Mouse (Mus musculus) liver, embryonic 15.5 days (tissue): ENCODE results near the gene Rims4. TPM values are rescaled to one million over a fixed set of nuclear protein-coding genes. Genes with fewer than 3 reads are reported as not detected.

Source experiments
- ATAC-seq: fragments of 200-750 bp; cut with Nextera tagmentation; 2 replicates; pipeline ENCODE4 v1.8.0; 2017; ENCODE audit warnings: moderate number of reproducible peaks, mild to moderate bottlenecking, moderate library complexity; ENCODE audit not compliant: insufficient read depth
- H3K27ac ChIP-seq: fragments of 300-500 bp; sonication (generic); replicated peaks from 2 replicates; pipeline ENCODE4 v1.5.1; 2015; ENCODE audit warnings: mild to moderate bottlenecking, inconsistent platforms
- H3K27me3 ChIP-seq: fragments of 300-500 bp; sonication (generic); 2 replicates; pipeline ENCODE4 v1.6.1; 2015; ENCODE audit warnings: mild to moderate bottlenecking, inconsistent platforms
- H3K36me3 ChIP-seq: fragments of 300-500 bp; sonication (generic); replicated peaks from 2 replicates; pipeline ENCODE4 v1.6.1; 2015; ENCODE audit warnings: moderate library complexity, mild to moderate bottlenecking, inconsistent platforms
- H3K4me1 ChIP-seq: fragments of 300-500 bp; sonication (generic); replicated peaks from 2 replicates; pipeline ENCODE4 v1.6.1; 2015; ENCODE audit warnings: inconsistent platforms
- H3K4me2 ChIP-seq: fragments of 300-500 bp; sonication (generic); 2 replicates; pipeline ENCODE4 v1.6.1; 2015; ENCODE audit warnings: moderate library complexity, mild to moderate bottlenecking, inconsistent platforms
- H3K4me3 ChIP-seq: fragments of 300-500 bp; sonication (generic); replicated peaks from 2 replicates; pipeline ENCODE4 v1.5.1; 2015; ENCODE audit warnings: mild to moderate bottlenecking, inconsistent platforms
- H3K9ac ChIP-seq: fragments of 300-500 bp; sonication (generic); 2 replicates; pipeline ENCODE4 v1.6.1; 2015; ENCODE audit warnings: moderate library complexity, mild to moderate bottlenecking, inconsistent platforms
- H3K9me3 ChIP-seq: fragments of 300-500 bp; sonication (generic); replicated peaks from 2 replicates; pipeline ENCODE4 v1.6.1; 2016; ENCODE audit warnings: inconsistent platforms
- WGBS: fragments of 180-500 bp; shearing (Covaris S2); methylation state at CpG from one replicate; pipeline ENCODE4 v1.1.7; 2015; ENCODE audit warnings: mixed read lengths; ENCODE audit not compliant: insufficient replicate concordance; 5-methylcytosine and 5-hydroxymethylcytosine counted together
- polyA plus RNA-seq: library from polyadenylated mRNA; unstranded; fragments of >200 nt; fragmentation: Nextera tagmentation; extraction: Ambion mirVana; gene quantifications from 2 replicates; pipeline ENCODE4 v1.2.1, GENCODE M21; 2015

The Rims4 gene
- polyA plus RNA-seq, 1 experiment from 2014 or later: 0.46 TPM

- peaks cover 16% of the 10 kb centered on the region for H3K27me3 ChIP-seq
- H3K27ac ChIP-seq: no peak overlapping the region
- H3K9me3 ChIP-seq: no peaks in the 10 kb centered on the region
- no peak overlapping the region for H3K4me3 ChIP-seq
- no peak overlapping the region for H3K4me2 ChIP-seq
- H3K36me3 ChIP-seq: no peaks in the 10 kb centered on the region
- H3K9ac ChIP-seq: no peak overlapping the region
- WGBS: 65% methylated on average over 7 of the region's 7 CpGs
- ATAC-seq: no peak
- no peaks in the 10 kb centered on the region for H3K4me1 ChIP-seq
Measured at GRCm38 (mm10) chr2:163909604-163910003, 8.9 kb downstream of the Rims4 start.

DNA sequence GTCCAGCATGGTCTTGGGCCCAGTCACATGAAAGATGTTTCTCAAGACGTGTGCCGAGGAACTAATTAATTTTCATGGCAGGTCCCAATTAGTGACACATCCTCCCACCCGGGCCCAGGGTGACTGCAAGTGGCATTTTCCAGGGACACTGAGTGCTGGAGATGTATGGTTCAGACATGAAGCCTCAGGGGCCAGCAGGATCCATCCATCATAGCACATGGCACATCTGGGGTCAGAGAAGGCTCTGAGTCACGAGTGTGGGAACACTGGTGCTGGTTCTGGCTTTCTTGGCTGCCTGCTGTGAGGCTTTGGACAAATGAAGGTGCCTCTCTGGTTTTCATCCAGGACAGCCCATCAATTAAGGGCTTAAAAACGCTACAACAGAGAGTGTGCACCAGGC, 11.4 kb downstream of the Rims4 start:
- no peak for ATAC-seq
- H3K27ac ChIP-seq: no peak overlapping the region
- H3K4me1 ChIP-seq: no peaks in the 10 kb centered on the region
- H3K36me3 ChIP-seq: no peaks in the 10 kb centered on the region
- H3K27me3 ChIP-seq: no peaks in the 10 kb centered on the region; the same call in 1 of the 2 replicates
- no peaks in the 10 kb centered on the region for H3K9me3 ChIP-seq
- no peak overlapping the region for H3K4me3 ChIP-seq
- H3K9ac ChIP-seq: no peak overlapping the region
- H3K4me2 ChIP-seq: no peak overlapping the region
- 47% methylated on average over 5 of the region's 5 CpGs for WGBS

- Histone ChIP-seq H3K27me3 (no peaks in the 10 kb centered on the region; the same call in 1 of the 2 replicates), H3K9ac (no peak overlapping the region), H3K27ac (no peak overlapping the region), H3K9me3 (no peaks in the 10 kb centered on the region), H3K4me2 (no peak overlapping the region), H3K4me3 (no peak overlapping the region), H3K36me3 (no peaks in the 10 kb centered on the region), H3K4me1 (no peaks in the 10 kb centered on the region)
- ATAC-seq: no peak
- 72% methylated on average over 4 of the region's 4 CpGs for WGBS
Measured at GRCm38 (mm10) chr2:163904323-163904722, 14.2 kb downstream of the Rims4 start.

GRCm38 (mm10) chr2:163903461-163903860, 15.0 kb downstream of the Rims4 start:
- WGBS: 59% methylated on average over 11 of the region's 11 CpGs
- no peak for ATAC-seq
- H3K27ac ChIP-seq: no peak overlapping the region

DNA sequence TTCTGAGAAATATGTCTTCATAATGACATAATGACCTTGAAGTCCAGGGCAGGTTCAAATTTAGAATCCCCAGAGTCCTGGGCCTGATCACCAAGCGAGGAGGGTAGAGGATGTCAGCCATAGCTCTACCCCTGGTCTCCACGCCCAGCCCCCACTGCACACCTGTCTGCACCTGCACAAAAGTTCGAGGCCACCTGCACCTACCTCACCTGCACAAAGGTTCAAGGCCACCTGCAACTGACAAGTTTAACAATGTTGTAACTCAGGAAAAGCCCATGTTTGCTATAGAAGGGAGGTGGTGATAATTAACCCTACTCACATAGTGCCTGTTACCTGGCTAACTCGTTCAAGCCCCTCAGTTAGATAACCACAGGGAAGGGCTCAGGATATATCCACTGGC, 16.0 kb downstream of the Rims4 start:
- ATAC-seq: no peak
- Histone ChIP-seq H3K27me3 (no peaks in the 10 kb centered on the region; the same call in 1 of the 2 replicates), H3K4me3 (no peak overlapping the region), H3K9me3 (no peaks in the 10 kb centered on the region), H3K36me3 (no peaks in the 10 kb centered on the region), H3K27ac (no peak overlapping the region), H3K4me1 (no peaks in the 10 kb centered on the region), H3K4me2 (no peak overlapping the region), H3K9ac (no peak overlapping the region)
- WGBS: 47% methylated on average over 4 of the region's 4 CpGs

More at GRCm38 (mm10) chr2:163903461-163903860, 15.0 kb downstream of the Rims4 start:
- Histone ChIP-seq H3K4me2 (no peak overlapping the region), H3K4me1 (no peaks in the 10 kb centered on the region), H3K27me3 (no peaks in the 10 kb centered on the region; the same call in 1 of the 2 replicates), H3K4me3 (no peak overlapping the region), H3K36me3 (no peaks in the 10 kb centered on the region), H3K9ac (no peak overlapping the region), H3K9me3 (no peaks in the 10 kb centered on the region)

DNA sequence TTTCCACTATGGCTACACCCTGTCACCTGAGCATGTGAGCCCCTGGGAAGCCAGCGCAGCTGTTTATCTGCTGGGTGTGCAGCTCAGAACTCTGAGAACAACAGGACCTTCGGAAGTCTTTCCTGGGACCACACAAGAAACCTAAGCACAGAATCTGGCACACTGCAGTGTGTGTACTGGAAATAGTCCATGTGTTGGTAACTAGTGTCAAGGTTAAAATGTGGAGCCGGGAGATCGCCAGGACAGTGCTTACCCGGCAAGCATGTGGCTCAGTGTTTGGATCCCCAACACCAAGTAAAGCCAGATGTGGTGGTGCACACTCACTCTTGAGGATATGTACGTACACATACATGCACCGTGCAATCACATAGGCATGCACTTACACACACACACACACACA, 17.4 kb downstream of the Rims4 start:
- WGBS: 80% methylated on average over 7 of the region's 7 CpGs
- H3K4me2 ChIP-seq: no peak overlapping the region
- H3K9me3 ChIP-seq: no peaks in the 10 kb centered on the region
- no peak overlapping the region for H3K9ac ChIP-seq
- no peak overlapping the region for H3K4me3 ChIP-seq
- no peaks in the 10 kb centered on the region for H3K36me3 ChIP-seq
- H3K4me1 ChIP-seq: no peaks in the 10 kb centered on the region
- H3K27me3 ChIP-seq: no peaks in the 10 kb centered on the region; the same call in 1 of the 2 replicates
- no peak for ATAC-seq
- H3K27ac ChIP-seq: no peak overlapping the region

- 29% methylated on average over 14 of the region's 14 CpGs for WGBS
- no peaks in the 10 kb centered on the region for H3K36me3 ChIP-seq
- no peak overlapping the region for H3K27ac ChIP-seq
Measured at GRCm38 (mm10) chr2:163899910-163900411, 18.5 kb downstream of the Rims4 start.

DNA sequence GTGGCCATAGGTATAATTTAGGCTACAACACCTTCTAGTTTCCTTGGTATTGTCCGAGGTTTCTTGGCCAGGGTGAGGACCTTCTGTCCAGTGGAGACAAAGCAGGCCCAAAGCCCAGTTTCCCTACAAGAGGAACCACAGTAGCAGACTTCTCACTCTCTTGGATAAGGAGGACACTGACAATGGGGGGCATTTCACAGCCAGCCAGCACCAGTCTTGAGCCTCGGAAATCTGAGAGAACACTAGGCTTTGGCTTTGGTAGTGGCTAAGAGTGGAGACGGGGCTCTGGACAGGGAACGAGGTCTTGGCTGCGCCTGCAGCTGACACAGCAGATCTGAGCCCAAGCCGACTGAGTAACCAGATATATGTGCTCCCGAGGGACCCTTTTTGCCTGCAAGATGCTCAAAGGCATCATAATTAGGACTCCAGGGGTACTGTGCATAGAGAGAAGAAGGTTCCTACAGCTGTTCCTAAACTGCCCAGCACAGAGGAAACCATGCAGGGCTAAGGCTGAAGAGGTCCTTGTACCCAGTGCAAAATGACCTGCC, 20.4 kb downstream of the Rims4 start:
- H3K27ac ChIP-seq: no peak overlapping the region
- H3K9me3 ChIP-seq: no peaks in the 10 kb centered on the region
- H3K4me3 ChIP-seq: no peak overlapping the region
- no peak for ATAC-seq
- H3K36me3 ChIP-seq: no peaks in the 10 kb centered on the region
- H3K27me3 ChIP-seq: no peaks in the 10 kb centered on the region
- H3K4me1 ChIP-seq: no peaks in the 10 kb centered on the region
- WGBS: 63% methylated on average over 7 of the region's 7 CpGs
- no peak overlapping the region for H3K4me2 ChIP-seq
- H3K9ac ChIP-seq: no peak overlapping the region

More at GRCm38 (mm10) chr2:163899910-163900411, 18.5 kb downstream of the Rims4 start:
- Histone ChIP-seq H3K4me3 (no peak overlapping the region), H3K4me2 (no peak overlapping the region), H3K27me3 (no peaks in the 10 kb centered on the region; the same call in 1 of the 2 replicates), H3K9ac (no peak overlapping the region), H3K4me1 (no peaks in the 10 kb centered on the region), H3K9me3 (no peaks in the 10 kb centered on the region)
- ATAC-seq: no peak

DNA sequence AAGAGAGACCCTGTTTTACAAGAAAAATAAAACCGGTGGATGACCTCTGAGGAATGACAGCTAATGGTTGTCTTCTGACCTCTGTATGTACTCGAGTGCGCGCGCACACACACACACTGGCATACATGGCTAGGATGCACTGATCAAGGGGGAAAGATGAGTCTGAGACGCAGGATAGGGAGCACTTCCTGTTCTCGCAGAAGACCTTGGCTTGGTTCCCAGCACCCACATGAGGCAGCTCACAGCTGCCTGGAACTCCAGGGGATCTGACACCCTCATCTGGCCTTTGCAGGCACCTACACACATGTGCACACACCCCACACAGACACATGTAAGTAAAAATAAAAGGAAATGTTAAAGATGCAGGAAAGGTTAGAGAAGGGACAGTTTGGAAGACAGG, 21.5 kb downstream of the Rims4 start:
- WGBS: 74% methylated on average over 7 of the region's 7 CpGs
- Histone ChIP-seq H3K4me1 (no peaks in the 10 kb centered on the region), H3K27ac (no peak overlapping the region), H3K9ac (no peak overlapping the region), H3K36me3 (no peaks in the 10 kb centered on the region), H3K4me3 (no peak overlapping the region), H3K27me3 (no peaks in the 10 kb centered on the region), H3K4me2 (no peak overlapping the region), H3K9me3 (no peaks in the 10 kb centered on the region)
- no peak for ATAC-seq

DNA sequence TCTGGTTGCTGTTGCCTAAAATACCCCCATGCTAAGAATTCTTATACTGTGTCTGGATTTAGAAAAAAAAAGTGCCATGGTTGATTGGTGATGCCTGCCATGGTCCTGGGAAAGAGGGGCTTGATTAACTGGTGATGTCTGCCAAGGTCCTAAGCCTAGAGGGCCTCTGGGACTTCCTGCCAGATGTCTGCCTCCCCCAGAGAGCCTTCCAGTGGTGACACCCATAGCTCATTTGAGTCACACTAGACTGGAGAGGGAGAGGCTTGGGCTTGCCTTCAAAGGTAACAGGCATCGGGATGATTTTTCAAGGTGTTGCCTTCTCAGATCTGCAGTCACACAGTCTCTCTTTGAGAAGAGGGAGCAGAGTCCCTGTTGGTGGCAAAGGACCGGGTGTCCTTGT, 23.3 kb downstream of the Rims4 start:
- Histone ChIP-seq H3K27me3 (no peaks in the 10 kb centered on the region), H3K4me1 (no peaks in the 10 kb centered on the region), H3K4me3 (no peak overlapping the region), H3K36me3 (no peaks in the 10 kb centered on the region), H3K9me3 (no peaks in the 10 kb centered on the region), H3K9ac (no peak overlapping the region), H3K27ac (no peak overlapping the region), H3K4me2 (no peak overlapping the region)
- 38% methylated on average over 2 of the region's 2 CpGs for WGBS
- ATAC-seq: no peak

GRCm38 (mm10) chr2:163893446-163894370, 24.8 kb downstream of the Rims4 start:
- WGBS: 44% methylated on average over 7 of the region's 7 CpGs
- Histone ChIP-seq H3K27ac (no peak overlapping the region), H3K9me3 (no peaks in the 10 kb centered on the region), H3K27me3 (no peaks in the 10 kb centered on the region), H3K9ac (no peak overlapping the region), H3K36me3 (no peaks in the 10 kb centered on the region), H3K4me1 (no peaks in the 10 kb centered on the region), H3K4me2 (no peak overlapping the region), H3K4me3 (no peak overlapping the region)
- ATAC-seq: no peak
